Mouse (Mus musculus): ENCODE measurements around the gene Galnt5.

Gene Galnt5

DNA sequence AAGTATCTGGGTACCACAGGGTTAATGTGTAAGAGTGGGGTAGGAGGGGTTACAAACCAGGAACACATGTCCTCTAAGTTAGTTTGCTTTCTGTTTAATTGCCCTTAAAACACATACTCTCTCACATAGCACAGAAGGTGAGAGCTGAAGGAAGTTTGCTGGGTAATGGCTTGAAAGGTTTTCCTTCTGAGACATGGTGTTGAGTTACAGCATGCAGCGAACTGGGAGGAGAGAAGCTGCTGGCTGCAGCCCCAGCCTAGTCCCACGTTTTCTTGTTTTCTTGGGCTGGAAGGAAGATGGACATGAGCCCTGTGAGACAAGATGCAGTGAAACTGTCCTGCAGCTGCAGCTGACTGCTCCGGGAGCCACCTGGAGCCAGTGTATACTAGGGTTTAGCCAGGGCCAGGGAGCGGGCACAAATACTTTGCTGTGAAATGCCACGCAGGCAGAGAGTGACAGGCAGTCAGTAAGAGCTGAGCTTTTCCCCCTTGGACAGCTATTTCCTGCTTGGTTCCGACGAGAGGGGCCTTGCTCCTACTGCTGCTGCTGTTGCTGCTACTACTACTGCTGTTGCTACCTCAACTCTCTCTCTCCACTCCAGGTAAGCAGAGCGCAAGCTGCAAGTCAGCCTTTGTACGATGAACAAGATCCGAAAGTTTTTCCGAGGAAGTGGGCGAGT, at the start of gene Galnt5:
TSS of gene Galnt5 (plus strand) at position 133 of the 679 bp plus-strand sequence.
- DNase-seq (ENCODE audit: inconsistent age in 2 of 2, low spot score in 1 of 2) = no peak

DNA sequence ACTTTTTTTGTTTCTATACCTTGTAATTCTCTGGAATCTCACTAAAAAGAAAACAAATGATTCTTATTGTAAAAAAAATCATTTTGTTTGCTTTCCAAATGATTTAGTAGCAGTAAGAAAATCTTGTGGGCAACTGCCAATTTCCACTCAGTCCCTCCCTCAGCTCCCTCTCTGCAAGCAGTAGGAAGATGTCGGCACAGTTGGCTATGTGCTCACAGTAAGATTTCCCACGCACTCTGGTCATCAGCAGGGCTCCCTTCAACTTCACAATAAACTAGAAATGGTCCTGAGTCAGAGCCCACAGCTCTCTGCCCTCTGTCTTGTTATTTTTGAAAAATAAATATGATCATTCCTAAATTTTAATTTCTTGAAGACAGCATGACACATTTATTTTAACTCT, 46.1 kb upstream of the Galnt5 start:
- no peak for DNase-seq (ENCODE audit: inconsistent age in 2 of 2, low spot score in 1 of 2)

DNA sequence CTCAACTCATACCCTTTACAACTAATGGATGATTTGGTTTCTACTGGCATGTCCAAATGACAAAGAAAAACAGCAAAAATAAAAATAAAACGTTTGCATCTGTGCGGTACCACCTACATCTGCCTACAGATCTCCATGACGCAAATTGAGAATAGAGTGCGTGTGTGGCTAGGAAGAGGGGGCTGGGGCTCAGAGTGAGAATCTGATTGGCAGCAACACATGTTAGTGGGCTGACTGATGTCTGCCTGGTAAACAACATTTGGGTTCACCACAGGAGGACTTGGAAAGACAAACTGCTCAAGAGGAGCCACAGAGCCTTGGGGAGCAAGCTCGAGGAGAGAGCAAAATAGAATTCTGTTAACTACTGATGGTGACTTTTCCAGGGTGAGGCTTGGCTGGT, 36.9 kb upstream of the Galnt5 start:
- no peak for DNase-seq (ENCODE audit: inconsistent age in 2 of 2, low spot score in 1 of 2)

DNA sequence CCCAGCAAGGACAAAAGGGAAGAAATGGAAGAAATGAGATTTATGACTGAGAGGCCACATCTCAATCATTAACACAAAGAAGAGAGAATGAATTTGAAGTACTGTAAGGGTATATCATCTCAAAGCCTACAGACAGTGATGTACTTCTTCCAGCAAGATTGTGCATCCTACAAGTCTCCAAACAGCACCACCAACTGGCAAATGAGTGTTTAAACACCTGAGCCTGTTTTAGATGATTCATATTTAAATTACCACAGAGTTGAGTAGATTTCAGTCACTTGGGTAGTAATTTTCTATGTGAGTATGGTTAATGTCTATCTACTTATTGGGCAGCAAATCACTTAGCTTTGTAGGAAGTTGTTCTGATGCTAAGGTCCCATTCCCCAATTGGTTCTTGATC, 15.4 kb upstream of the Galnt5 start:
- DNase-seq (ENCODE audit: inconsistent age in 2 of 2, low spot score in 1 of 2) = no peak

DNA sequence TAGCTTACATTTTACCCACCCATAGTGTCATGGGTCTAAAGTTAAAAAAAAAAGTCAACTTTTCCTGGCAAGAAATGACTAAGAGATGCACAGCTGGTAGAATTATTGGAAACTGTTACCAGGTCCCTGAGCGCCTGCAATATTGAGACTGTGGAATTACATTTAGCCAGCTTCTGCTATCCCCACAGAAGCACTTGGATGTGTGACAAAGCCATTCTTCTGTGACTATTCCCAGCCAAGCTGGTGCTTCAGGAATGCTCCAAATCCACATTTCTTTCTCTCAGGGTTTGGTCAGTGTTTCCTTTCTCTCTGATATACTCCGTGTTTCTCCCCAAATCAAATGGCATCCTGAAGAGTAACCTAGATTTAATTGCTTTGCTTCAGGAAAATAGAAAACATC, 6.6 kb upstream of the Galnt5 start:
- DNase-seq (ENCODE audit: inconsistent age in 2 of 2, low spot score in 1 of 2) = no peak

DNA sequence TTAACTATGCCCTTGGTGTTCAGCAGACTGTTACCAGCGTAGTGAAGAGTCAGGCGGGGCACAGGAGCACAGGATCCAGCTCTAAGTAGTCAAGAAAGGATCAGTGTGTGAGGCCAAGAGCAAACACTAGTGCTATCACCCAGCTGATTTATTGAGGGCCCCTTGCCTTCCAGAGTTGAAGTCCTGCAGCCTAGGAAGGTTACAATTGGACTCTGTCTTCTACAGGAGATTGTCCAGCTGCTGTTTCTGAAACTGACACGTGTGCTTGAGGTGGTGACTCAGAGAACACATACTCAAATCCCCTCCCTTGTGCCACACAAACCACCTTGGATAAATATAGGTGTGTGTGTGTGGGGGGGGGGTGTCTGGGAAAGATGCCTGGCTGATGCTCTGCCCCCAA, 3.8 kb downstream of the Galnt5 start:
- DNase-seq (ENCODE audit: inconsistent age in 2 of 2, low spot score in 1 of 2) = no peak

DNA sequence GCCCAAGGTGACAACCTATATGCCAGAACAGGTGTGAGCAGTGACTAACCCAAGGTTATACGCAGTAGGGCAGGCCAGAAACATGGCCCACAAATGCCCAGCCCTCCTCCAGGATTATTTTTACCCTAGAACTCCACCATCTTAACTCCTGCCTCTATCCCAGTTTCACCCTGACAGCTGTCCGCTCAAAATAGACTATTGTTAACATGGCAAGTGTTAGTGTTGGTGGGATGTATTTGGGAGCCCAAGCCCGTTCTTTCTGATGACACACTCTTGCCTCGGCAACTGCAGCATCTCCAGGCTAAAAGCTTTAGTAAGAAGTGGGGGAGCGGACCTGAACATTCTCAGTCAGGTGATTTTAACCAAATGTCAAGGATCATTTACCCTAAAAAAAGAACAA, 9.4 kb downstream of the Galnt5 start:
- no peak for DNase-seq (ENCODE audit: inconsistent age in 2 of 2, low spot score in 1 of 2)

- no peak for DNase-seq (ENCODE audit: inconsistent age in 2 of 2, low spot score in 1 of 2)
Observed at GRCm38 (mm10) chr2:58023556-58023955, 25.9 kb downstream of the Galnt5 start.

- no peak for DNase-seq (ENCODE audit: inconsistent age in 2 of 2, low spot score in 1 of 2)
Observed at GRCm38 (mm10) chr2:58026740-58027139, 29.1 kb downstream of the Galnt5 start.

DNA sequence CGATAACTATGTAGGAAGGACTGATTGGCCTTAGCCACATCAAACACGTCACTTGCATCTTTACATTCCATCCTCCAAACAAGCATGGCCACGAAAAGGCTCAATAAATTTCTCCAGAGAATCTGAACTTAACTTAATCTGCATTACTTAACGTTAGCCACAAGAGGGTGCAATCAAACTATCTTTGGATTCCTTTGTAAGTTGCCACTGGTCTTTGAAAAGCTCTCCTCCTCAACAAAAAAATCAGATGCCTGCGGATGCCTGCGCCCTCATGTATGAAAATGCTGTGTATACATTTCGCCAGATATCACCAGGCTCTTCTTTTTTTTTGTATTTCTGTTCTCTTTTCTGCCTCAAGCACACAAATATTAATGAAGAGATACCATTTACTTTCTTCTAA, 31.7 kb downstream of the Galnt5 start:
- peak in 1 of 2 experiments; percentile 59 for DNase-seq (ENCODE audit: inconsistent age in 2 of 2, low spot score in 1 of 2)

- DNase-seq (ENCODE audit: inconsistent age in 2 of 2, low spot score in 1 of 2) = peak; percentile 34 to 74
Observed at GRCm38 (mm10) chr2:58031431-58031830, 33.7 kb downstream of the Galnt5 start.

GRCm38 (mm10) chr2:58035635-58036034, 38.0 kb downstream of the Galnt5 start:
- DNase-seq (ENCODE audit: inconsistent age in 2 of 2, low spot score in 1 of 2) = no peak

- DNase-seq (ENCODE audit: inconsistent age in 2 of 2, low spot score in 1 of 2) = no peak
Observed at GRCm38 (mm10) chr2:58036926-58037325, 39.2 kb downstream of the Galnt5 start.

DNA sequence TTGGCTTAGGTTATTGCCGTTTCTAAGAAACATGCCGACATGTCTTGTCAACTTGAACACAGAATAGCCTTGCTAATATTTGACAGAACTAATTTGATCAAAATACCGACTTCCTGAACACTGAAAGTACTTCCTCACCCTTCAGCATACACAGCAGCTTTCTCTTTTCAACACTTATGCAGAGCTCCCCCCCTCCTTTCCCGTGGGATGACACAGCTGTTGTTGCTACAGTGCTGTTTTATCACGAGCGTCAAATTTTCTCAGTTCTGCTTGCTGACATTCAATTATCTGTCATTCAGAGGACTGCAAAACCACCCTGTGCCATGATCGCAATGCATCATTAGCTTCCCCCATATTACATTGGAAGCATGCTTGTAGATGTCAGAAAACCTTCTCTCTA, 44.2 kb downstream of the Galnt5 start:
- DNase-seq (ENCODE audit: inconsistent age in 2 of 2, low spot score in 1 of 2) = no peak

- DNase-seq (ENCODE audit: inconsistent age in 2 of 2, low spot score in 1 of 2) = no peak
Observed at GRCm38 (mm10) chr2:58052821-58053581, 55.3 kb downstream of the Galnt5 start, which contains the start of gene Ermn. Ermn (minus strand) TSS chr2:58052864.

DNA sequence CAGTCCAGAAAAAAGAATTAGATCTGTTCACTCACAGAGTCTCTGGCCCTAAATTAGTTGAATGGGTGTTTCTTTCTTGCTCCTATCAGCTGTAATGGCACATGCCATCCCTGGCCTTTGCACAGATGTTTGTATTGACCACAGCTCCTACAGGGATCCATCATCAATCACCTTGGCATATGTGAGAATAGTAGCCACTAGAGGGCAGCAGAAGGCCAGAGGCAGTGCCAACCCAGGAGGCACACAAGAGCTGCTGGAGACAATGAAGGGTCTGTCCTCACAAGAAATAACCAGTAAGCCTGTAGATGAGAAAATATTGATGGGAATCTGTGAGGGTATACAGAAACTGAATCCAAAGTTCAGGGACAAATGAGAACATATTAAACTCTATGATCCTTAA, 57.7 kb downstream of the Galnt5 start:
- peak; percentile 57 to 90 for DNase-seq (ENCODE audit: inconsistent age in 2 of 2, low spot score in 1 of 2)

DNA sequence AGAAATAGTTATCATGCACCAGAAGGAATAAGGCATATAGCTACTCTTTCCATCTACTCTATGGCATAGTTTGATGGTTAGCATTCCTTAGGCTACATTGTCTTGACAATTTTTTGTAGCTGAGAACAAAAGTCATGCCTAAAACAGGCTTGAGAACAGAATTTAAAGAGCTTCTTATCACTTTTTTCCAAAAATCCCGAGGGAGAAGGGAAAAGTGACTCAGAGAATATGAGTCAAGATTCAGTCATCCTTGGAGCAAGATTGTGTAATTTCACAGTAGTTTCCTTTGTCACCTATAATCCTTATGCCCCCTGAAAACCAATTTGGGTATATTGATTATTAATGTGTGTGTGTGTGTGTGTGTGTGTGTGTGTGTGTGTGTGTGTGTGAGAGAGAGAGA, 82.2 kb downstream of the Galnt5 start:
- DNase-seq (ENCODE audit: inconsistent age in 2 of 2, low spot score in 1 of 2) = peak in 1 of 2 experiments; percentile 71

DNA sequence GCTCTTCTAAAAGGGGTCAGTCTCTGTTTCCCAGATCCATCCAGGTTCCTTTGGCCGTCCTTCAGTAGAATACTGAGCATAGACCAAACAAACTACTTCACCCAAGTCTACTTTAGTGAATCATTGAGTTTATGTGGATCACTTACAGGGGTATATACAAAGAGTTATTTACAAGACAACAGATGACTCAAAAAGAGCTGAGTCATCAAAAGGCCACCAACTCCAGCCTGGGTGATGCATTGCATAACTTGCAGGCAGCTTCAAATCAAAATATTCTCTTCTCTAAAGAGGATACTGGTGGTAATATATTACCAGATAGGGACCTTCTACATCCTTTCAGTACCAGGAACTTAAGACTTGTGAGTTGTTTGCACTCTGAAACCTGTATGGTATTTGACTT, 88.7 kb downstream of the Galnt5 start:
- no peak for DNase-seq (ENCODE audit: inconsistent age in 2 of 2, low spot score in 1 of 2)

GRCm38 (mm10) chr2:58094818-58095217, 97.1 kb downstream of the Galnt5 start:
- DNase-seq (ENCODE audit: inconsistent age in 2 of 2, low spot score in 1 of 2) = no peak

All from adrenal gland, adult (tissue).